Mouse (Mus musculus) embryonic fibroblast, embryonic 13.5 days (primary cell): ENCODE results near the gene Ndufb4.

ENCODE experiments used
- CTCF ChIP-seq: IDR thresholded peaks from 2 replicates; pipeline ENCODE4 v1.5.1; 2011; ENCODE audit warnings: mild to moderate bottlenecking, control low read depth, low read length, moderate library complexity, borderline replicate concordance; ENCODE audit not compliant: insufficient read depth
- POLR2A ChIP-seq: IDR thresholded peaks from 2 replicates; pipeline ENCODE4 v1.6.1; 2011; ENCODE audit warnings: low read depth, mild to moderate bottlenecking, control low read depth, low read length, moderate library complexity

GRCm38 (mm10) chr16:37599326-37599725 lies 54.9 kb downstream of the Ndufb4 start:
- no peak for TF ChIP-seq POLR2A
- TF ChIP-seq CTCF = no peak
